Mouse (Mus musculus) bone marrow, adult 2 months (tissue): ENCODE data around the gene Dlx5.

Source experiments
- CTCF ChIP-seq: fragments of 200-500 bp; IDR thresholded peaks from 2 replicates; pipeline ENCODE4 v1.5.1; 2011; ENCODE audit warnings: low read length, control low read depth; ENCODE audit not compliant: control insufficient read depth, insufficient read depth
- POLR2A ChIP-seq: fragments of 200-500 bp; IDR thresholded peaks from 2 replicates; pipeline ENCODE4 v1.6.1; 2011; ENCODE audit warnings: low read depth, mild to moderate bottlenecking, control low read depth, low read length, borderline replicate concordance; ENCODE audit not compliant: control insufficient read depth

DNA sequence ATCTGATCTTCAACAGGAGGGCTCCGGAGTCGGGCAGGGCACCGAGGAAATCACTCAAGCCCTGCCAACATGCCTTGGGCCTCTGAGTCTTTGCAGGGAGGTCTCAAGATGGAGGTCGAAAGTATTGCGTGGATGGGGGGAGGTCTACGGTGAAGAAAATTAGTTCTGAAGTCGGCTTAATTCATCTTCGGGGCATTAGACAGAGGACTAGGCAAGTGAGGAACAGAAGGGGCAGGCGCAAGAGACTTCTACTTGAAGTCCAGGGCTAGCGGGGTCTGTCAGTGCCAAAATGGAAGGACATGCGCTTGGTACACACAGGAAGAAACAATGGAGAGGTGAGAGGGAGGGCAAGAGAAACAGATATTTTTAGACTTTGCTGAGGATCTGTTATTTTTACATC, 6.7 kb downstream of the Dlx5 start:
- no peak for TF ChIP-seq POLR2A
- TF ChIP-seq CTCF = no peak
